Mouse (Mus musculus): ENCODE results near the gene Tbc1d4. TPM values are rescaled to one million over a fixed set of nuclear protein-coding genes. Genes with fewer than 3 reads are reported as not detected.

Tbc1d4 gene
- polyA plus RNA-seq, 1 experiment from 2014 or later = 9.7 TPM

- no peak overlapping the region for H3K4me3 ChIP-seq
- no peaks in the 10 kb centered on the region for H3K9me3 ChIP-seq
- no peaks in the 10 kb centered on the region for H3K4me1 ChIP-seq
- no peak overlapping the region for H3K27ac ChIP-seq (replicated peaks)
- DNase-seq (ENCODE audit: low spot score) = no peak
- H3K27me3 ChIP-seq (replicated peaks; ENCODE audit: low read depth, poor library complexity, severe bottlenecking) = no peaks in the 10 kb centered on the region
- H3K36me3 ChIP-seq (replicated peaks) = no peaks in the 10 kb centered on the region
- WGBS = 77% methylated on average over 9 of the region's 9 CpGs
Observed at GRCm38 (mm10) chr14:101616178-101616577, 7.2 kb upstream of the Tbc1d4 start.

- H3K4me1 ChIP-seq = peaks cover 4% of the 10 kb centered on the region; the same call in 1 of the 2 replicates
- no peaks in the 10 kb centered on the region for H3K27me3 ChIP-seq (replicated peaks; ENCODE audit: low read depth, poor library complexity, severe bottlenecking)
- no peaks in the 10 kb centered on the region for H3K36me3 ChIP-seq (replicated peaks)
- DNase-seq (ENCODE audit: low spot score) = no peak
- no peak overlapping the region for H3K4me3 ChIP-seq
- no peaks in the 10 kb centered on the region for H3K9me3 ChIP-seq
- H3K27ac ChIP-seq (replicated peaks) = no peak overlapping the region
- 30% methylated on average over 1 of the region's 1 CpGs for WGBS
Observed at GRCm38 (mm10) chr14:101613206-101613605, 4.2 kb upstream of the Tbc1d4 start.

- H3K27me3 ChIP-seq (replicated peaks; ENCODE audit: low read depth, poor library complexity, severe bottlenecking) = peaks cover 12% of the 10 kb centered on the region
- 81% methylated on average over 10 of the region's 10 CpGs for WGBS
- DNase-seq (ENCODE audit: low spot score) = no peak
- H3K9me3 ChIP-seq = no peaks in the 10 kb centered on the region
- no peak overlapping the region for H3K4me3 ChIP-seq
- H3K36me3 ChIP-seq (replicated peaks) = no peaks in the 10 kb centered on the region
- H3K27ac ChIP-seq (replicated peaks) = no peak overlapping the region
- H3K4me1 ChIP-seq = peaks cover 17% of the 10 kb centered on the region
Observed at GRCm38 (mm10) chr14:101610701-101611100, 1.7 kb upstream of the Tbc1d4 start.

- peaks cover 12% of the 10 kb centered on the region for H3K27me3 ChIP-seq (replicated peaks; ENCODE audit: low read depth, poor library complexity, severe bottlenecking)
- no peaks in the 10 kb centered on the region for H3K36me3 ChIP-seq (replicated peaks)
- peak overlapping the region; percentile 86 for H3K4me3 ChIP-seq
- whole genome bisulfite sequencing = under 1% methylated on average over 62 of the region's 62 CpGs
- peak overlapping the region; percentile 86 for H3K27ac ChIP-seq (replicated peaks)
- H3K4me1 ChIP-seq = peaks cover 19% of the 10 kb centered on the region
- peak; percentile 65 for DNase-seq (ENCODE audit: low spot score)
- H3K9me3 ChIP-seq = no peaks in the 10 kb centered on the region
Observed at GRCm38 (mm10) chr14:101607631-101608518, 1.1 kb downstream of the Tbc1d4 start.

- 71% methylated on average over 2 of the region's 2 CpGs for WGBS
- no peak overlapping the region for H3K27ac ChIP-seq (replicated peaks)
Observed at GRCm38 (mm10) chr14:101605843-101606242, 3.1 kb downstream of the Tbc1d4 start.

GRCm38 (mm10) chr14:101602851-101603250 is 6.1 kb downstream of the Tbc1d4 start:
- DNase-seq (ENCODE audit: low spot score) = peak; percentile 42
- WGBS = 59% methylated on average over 3 of the region's 3 CpGs

More at GRCm38 (mm10) chr14:101605843-101606242, 3.1 kb downstream of the Tbc1d4 start:
- no peaks in the 10 kb centered on the region for H3K36me3 ChIP-seq (replicated peaks)
- H3K9me3 ChIP-seq = no peaks in the 10 kb centered on the region
- peaks cover 22% of the 10 kb centered on the region for H3K4me1 ChIP-seq
- DNase-seq (ENCODE audit: low spot score) = no peak
- peaks cover 12% of the 10 kb centered on the region for H3K27me3 ChIP-seq (replicated peaks; ENCODE audit: low read depth, poor library complexity, severe bottlenecking)
- H3K4me3 ChIP-seq = no peak overlapping the region

GRCm38 (mm10) chr14:101597096-101597715 is 11.8 kb downstream of the Tbc1d4 start:
- no peaks in the 10 kb centered on the region for H3K27me3 ChIP-seq (replicated peaks; ENCODE audit: low read depth, poor library complexity, severe bottlenecking)
- no peaks in the 10 kb centered on the region for H3K36me3 ChIP-seq (replicated peaks)
- no peak overlapping the region for H3K4me3 ChIP-seq
- WGBS = 82% methylated on average over 12 of the region's 14 CpGs
- H3K9me3 ChIP-seq = no peaks in the 10 kb centered on the region
- no peaks in the 10 kb centered on the region for H3K4me1 ChIP-seq
- H3K27ac ChIP-seq (replicated peaks) = no peak overlapping the region
- no peak for DNase-seq (ENCODE audit: low spot score)

More at GRCm38 (mm10) chr14:101602851-101603250, 6.1 kb downstream of the Tbc1d4 start:
- H3K27ac ChIP-seq (replicated peaks) = no peak overlapping the region
- H3K4me1 ChIP-seq = peaks cover 15% of the 10 kb centered on the region
- peaks cover 12% of the 10 kb centered on the region for H3K27me3 ChIP-seq (replicated peaks; ENCODE audit: low read depth, poor library complexity, severe bottlenecking)
- H3K36me3 ChIP-seq (replicated peaks) = no peaks in the 10 kb centered on the region
- H3K9me3 ChIP-seq = no peaks in the 10 kb centered on the region
- no peak overlapping the region for H3K4me3 ChIP-seq

GRCm38 (mm10) chr14:101596691-101597090 is 12.3 kb downstream of the Tbc1d4 start:
- Histone ChIP-seq H3K4me1 (no peaks in the 10 kb centered on the region), H3K27ac (replicated peaks) (no peak overlapping the region), H3K27me3 (replicated peaks; ENCODE audit: low read depth, poor library complexity, severe bottlenecking) (no peaks in the 10 kb centered on the region), H3K9me3 (no peaks in the 10 kb centered on the region), H3K36me3 (replicated peaks) (no peaks in the 10 kb centered on the region), H3K4me3 (no peak overlapping the region)
- 94% methylated on average over 9 of the region's 9 CpGs for WGBS
- no peak for DNase-seq (ENCODE audit: low spot score)

GRCm38 (mm10) chr14:101595301-101596080 is 13.5 kb downstream of the Tbc1d4 start:
- DNase-seq (ENCODE audit: low spot score) = no peak
- no peaks in the 10 kb centered on the region for H3K9me3 ChIP-seq
- H3K4me3 ChIP-seq = no peak overlapping the region
- WGBS = 94% methylated on average over 13 of the region's 13 CpGs
- no peaks in the 10 kb centered on the region for H3K27me3 ChIP-seq (replicated peaks; ENCODE audit: low read depth, poor library complexity, severe bottlenecking)
- no peaks in the 10 kb centered on the region for H3K36me3 ChIP-seq (replicated peaks)
- no peaks in the 10 kb centered on the region for H3K4me1 ChIP-seq
- H3K27ac ChIP-seq (replicated peaks) = no peak overlapping the region

- Histone ChIP-seq H3K4me3 (no peak overlapping the region), H3K36me3 (replicated peaks) (no peaks in the 10 kb centered on the region), H3K27me3 (replicated peaks; ENCODE audit: low read depth, poor library complexity, severe bottlenecking) (no peaks in the 10 kb centered on the region), H3K9me3 (peaks cover 4% of the 10 kb centered on the region; the same call in 1 of the 2 replicates), H3K4me1 (no peaks in the 10 kb centered on the region), H3K27ac (replicated peaks) (no peak overlapping the region)
- 87% methylated on average over 5 of the region's 5 CpGs for WGBS
- DNase-seq (ENCODE audit: low spot score) = no peak
Observed at GRCm38 (mm10) chr14:101594001-101594400, 15.0 kb downstream of the Tbc1d4 start.

- Histone ChIP-seq H3K9me3 (peaks cover 4% of the 10 kb centered on the region; the same call in 1 of the 2 replicates), H3K27ac (replicated peaks) (no peak overlapping the region), H3K27me3 (replicated peaks; ENCODE audit: low read depth, poor library complexity, severe bottlenecking) (no peaks in the 10 kb centered on the region), H3K4me3 (no peak overlapping the region), H3K4me1 (0 out of 2 replicates have a peak, but pooled peaks cover under 1% of the 10 kb centered on the region), H3K36me3 (replicated peaks) (no peaks in the 10 kb centered on the region)
- WGBS = 89% methylated on average over 7 of the region's 7 CpGs
- no peak for DNase-seq (ENCODE audit: low spot score)
Observed at GRCm38 (mm10) chr14:101593340-101593739, 15.7 kb downstream of the Tbc1d4 start.

GRCm38 (mm10) chr14:101591101-101591500 is 17.9 kb downstream of the Tbc1d4 start:
- 71% methylated on average over 5 of the region's 5 CpGs for WGBS
- Histone ChIP-seq H3K27ac (replicated peaks) (no peak overlapping the region), H3K27me3 (replicated peaks; ENCODE audit: low read depth, poor library complexity, severe bottlenecking) (no peaks in the 10 kb centered on the region), H3K36me3 (replicated peaks) (no peaks in the 10 kb centered on the region), H3K4me1 (peaks cover 16% of the 10 kb centered on the region), H3K9me3 (peaks cover 4% of the 10 kb centered on the region; the same call in 1 of the 2 replicates), H3K4me3 (no peak overlapping the region)
- no peak for DNase-seq (ENCODE audit: low spot score)
